Mouse (Mus musculus): Measurements from ENCODE around the gene Nkd1.

DNA sequence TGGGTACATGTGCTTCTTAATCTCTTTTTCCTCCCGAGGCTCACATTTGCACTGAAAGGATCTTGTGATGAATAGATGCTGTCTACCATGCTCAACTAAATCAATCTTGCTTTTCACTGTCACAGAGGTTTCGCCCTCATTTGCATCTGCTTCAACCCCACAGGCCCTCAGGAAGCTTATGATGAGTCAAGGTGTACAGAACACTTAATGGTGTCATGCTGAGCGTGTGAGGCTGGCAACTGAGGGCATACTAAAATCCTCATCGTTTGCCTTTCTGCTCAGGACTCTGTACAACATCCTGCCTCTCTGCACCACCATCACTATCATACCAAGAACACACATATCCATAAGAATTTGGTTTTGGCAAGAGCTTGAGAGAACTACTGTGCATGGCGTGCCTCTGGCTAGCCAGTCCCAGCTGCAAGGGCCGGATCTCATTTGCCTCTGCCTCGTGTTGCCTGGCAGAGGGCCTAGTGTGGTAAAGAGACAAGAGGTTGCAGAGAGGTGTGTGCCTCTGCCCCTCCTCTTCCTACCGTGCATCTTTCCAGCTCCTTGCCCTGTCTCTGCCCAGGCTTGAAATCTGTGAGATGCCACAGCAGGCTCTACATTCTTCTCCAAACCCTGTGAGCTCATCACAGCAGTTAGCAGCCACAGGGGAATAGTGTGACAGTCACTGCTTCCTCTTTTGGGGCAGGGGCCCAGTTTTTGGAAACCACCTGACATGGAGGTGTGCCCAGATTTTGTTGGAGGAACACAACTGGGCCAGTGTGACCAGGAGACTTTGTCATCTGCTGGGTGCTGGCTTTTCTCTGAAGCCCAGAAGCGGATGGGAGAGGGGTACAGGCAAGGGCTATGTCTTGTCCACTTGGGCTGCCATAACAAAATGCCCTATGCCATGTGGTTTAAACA, 116.2 kb downstream of the Nkd1 start:
- TF ChIP-seq CTCF (IDR thresholded peaks at IDR 0.05; ENCODE audit: low read depth) = no peak
- no peak for TF ChIP-seq EP300 (optimal IDR thresholded peaks at IDR 0.05)
